Mouse (Mus musculus) embryonic facial prominence, embryonic 15.5 days (tissue): ENCODE measurements around the gene Gga3. TPM values are rescaled to one million over a fixed set of nuclear protein-coding genes. Genes with fewer than 3 reads are reported as not detected.

Experiments used
- ATAC-seq: fragments of 200-750 bp; cut with Nextera tagmentation; 2 replicates; pipeline ENCODE4 v1.8.0; 2017; ENCODE audit warnings: low read depth, moderate TSS enrichment; ENCODE audit not compliant: insufficient number of reproducible peaks, low FRiP score, low TSS enrichment
- H3K27ac ChIP-seq: fragments of 300-500 bp; sonication (generic); replicated peaks from 2 replicates; pipeline ENCODE4 v1.5.1; 2015; ENCODE audit warnings: mild to moderate bottlenecking, inconsistent platforms
- H3K27me3 ChIP-seq: fragments of 300-500 bp; sonication (generic); 2 replicates; pipeline ENCODE4 v1.6.1; 2015; ENCODE audit warnings: inconsistent platforms
- H3K36me3 ChIP-seq: fragments of 300-500 bp; sonication (generic); 2 replicates; pipeline ENCODE4 v1.6.1; 2015; ENCODE audit warnings: mild to moderate bottlenecking, inconsistent platforms
- H3K4me1 ChIP-seq: fragments of 300-500 bp; sonication (generic); 2 replicates; pipeline ENCODE4 v1.6.1; 2015; ENCODE audit warnings: inconsistent platforms
- H3K4me2 ChIP-seq: fragments of 300-500 bp; sonication (generic); replicated peaks from 2 replicates; pipeline ENCODE4 v1.6.1; 2015; ENCODE audit warnings: mild to moderate bottlenecking, inconsistent platforms
- H3K4me3 ChIP-seq: fragments of 300-500 bp; sonication (generic); replicated peaks from 2 replicates; pipeline ENCODE4 v1.5.1; 2015; ENCODE audit warnings: mild to moderate bottlenecking, inconsistent platforms
- H3K9ac ChIP-seq: fragments of 300-500 bp; sonication (generic); 2 replicates; pipeline ENCODE4 v1.6.1; 2015; ENCODE audit warnings: inconsistent platforms
- H3K9me3 ChIP-seq: fragments of 300-500 bp; sonication (generic); replicated peaks from 2 replicates; pipeline ENCODE4 v1.6.1; 2016; ENCODE audit warnings: inconsistent platforms
- WGBS: fragments of 180-500 bp; shearing (Covaris S2); methylation state at CpG from one replicate; pipeline ENCODE4 v1.1.7; 2015; 5-methylcytosine and 5-hydroxymethylcytosine counted together
- polyA plus RNA-seq: library from polyadenylated mRNA; unstranded; fragments of >200 nt; fragmentation: Nextera tagmentation; extraction: Ambion mirVana; gene quantifications from 2 replicates; pipeline ENCODE4 v1.2.1, GENCODE M21; 2015

The Gga3 gene
- polyA plus RNA-seq, 1 experiment from 2014 or later, result 20.3 TPM

DNA sequence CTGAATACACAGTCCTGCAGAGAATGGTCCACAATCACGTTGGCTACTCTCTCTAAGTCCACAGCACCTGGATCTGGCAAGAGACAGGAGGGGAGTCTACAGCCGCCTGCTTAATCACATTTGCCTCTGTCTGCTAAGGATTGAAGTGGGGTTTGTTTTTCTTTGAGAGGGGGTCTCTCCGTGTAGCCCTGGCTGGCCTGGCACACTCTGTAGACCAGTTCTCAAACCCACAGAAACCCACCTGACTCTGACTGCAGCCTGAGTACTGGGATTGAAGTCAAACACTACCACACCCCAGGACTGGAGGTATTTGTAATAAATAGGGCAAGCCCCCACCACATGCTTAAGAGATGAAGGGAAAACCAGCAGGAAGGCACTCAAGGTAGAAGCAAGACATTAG lies 5.7 kb upstream of the Gga3 start:
- Histone ChIP-seq H3K36me3 (peaks cover 43% of the 10 kb centered on the region), H3K9me3 (no peaks in the 10 kb centered on the region), H3K9ac (no peak overlapping the region), H3K27me3 (no peaks in the 10 kb centered on the region), H3K4me1 (peaks cover 33% of the 10 kb centered on the region), H3K27ac (no peak overlapping the region), H3K4me2 (no peak overlapping the region), H3K4me3 (no peak overlapping the region)
- no peak for ATAC-seq
- WGBS, result 60% methylated on average over 3 of the region's 3 CpGs

DNA sequence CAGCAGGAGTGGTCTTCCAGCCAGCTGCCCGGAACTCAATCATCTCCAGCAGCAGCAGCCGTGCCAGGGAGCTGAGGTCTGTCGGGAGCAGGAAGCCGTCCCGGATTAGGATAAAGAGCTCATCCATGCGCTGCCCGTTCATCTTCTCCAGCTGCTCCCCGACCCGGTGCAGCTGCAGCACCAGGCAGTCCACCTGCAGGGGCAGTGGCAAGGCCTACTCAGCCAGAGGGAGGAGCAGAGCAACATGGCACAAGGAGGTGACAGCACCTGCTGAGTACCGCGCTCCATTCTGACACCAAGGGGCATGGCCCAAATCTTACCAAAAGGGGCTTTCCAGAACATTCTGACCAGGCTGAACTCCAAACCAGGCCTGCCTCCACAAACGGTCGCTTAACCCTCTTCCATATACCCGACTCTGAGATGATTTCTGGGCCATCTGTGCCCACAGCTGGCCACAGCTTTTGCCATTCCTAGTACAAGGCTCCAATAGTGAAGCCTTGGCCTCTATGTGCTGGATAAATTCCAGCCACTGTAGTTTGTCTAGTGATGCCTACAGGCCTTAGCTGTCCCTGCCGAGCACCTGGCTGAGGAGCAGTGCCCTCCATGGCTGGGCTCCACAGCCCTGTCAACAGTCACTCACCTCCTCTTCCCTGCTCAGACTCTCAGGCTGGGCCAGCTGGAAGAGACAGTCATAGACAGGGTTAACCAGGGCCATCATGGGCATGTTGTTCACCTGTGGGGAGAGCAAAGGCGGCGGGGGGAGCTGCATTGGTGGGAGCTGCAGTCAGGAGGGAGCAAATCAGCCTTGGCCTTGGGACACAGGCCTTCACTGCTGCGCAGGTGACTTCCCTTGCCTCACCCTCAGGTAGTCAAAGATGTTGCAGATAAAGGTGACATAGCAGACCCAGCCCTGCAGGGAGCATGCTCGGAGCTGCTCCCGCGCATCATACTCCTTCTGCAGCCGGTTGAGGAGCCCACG lies 4.9 kb upstream of the Gga3 start:
- Histone ChIP-seq H3K4me3 (no peak overlapping the region), H3K9me3 (no peaks in the 10 kb centered on the region), H3K36me3 (peaks cover 43% of the 10 kb centered on the region), H3K27ac (no peak overlapping the region), H3K4me2 (no peak overlapping the region), H3K9ac (no peak overlapping the region), H3K27me3 (no peaks in the 10 kb centered on the region), H3K4me1 (peaks cover 29% of the 10 kb centered on the region)
- ATAC-seq, result no peak
- WGBS, result 78% methylated on average over 23 of the region's 23 CpGs

DNA sequence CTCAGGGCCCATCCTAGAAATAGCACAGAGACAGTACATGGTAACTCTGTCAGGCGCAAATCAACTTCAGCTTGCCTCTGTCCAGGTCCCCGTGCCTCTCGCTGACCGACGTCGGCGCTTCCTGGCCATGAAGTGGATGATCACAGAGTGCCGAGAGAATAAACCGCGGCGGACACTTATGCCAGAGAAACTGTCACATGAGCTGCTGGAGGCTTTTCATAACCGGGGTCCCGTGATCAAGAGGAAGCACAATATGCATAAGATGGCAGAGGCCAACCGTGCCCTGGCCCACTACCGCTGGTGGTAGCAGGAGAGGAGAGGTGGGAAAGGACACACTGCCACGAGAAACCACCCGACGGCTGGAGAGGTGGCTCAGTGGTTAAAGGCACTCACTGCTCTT lies 2.9 kb upstream of the Gga3 start:
- Histone ChIP-seq H3K36me3 (peaks cover 43% of the 10 kb centered on the region), H3K4me1 (peaks cover 32% of the 10 kb centered on the region), H3K4me2 (no peak overlapping the region), H3K9ac (no peak overlapping the region), H3K27me3 (no peaks in the 10 kb centered on the region), H3K9me3 (no peaks in the 10 kb centered on the region), H3K27ac (no peak overlapping the region), H3K4me3 (no peak overlapping the region)
- WGBS, result 95% methylated on average over 18 of the region's 18 CpGs
- no peak for ATAC-seq

DNA sequence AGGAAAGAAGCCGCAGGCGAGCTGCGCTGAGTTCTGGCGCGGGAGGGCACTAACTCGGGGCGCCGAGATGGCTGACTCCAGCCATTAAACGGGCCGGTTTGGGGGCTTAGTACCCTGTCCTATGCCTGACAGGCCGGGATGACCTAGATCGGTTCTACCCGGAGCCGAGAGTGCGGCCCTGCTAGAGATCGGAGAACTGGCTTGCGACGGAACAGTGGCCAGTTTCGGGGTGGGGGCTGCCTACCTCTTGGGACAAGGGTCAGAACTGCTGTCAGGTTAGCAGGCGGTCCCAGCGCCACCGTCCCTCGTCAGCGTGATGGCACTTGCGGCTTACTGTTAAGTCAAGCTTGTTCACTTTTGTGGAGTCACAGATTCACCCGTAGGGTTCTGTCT lies 449 bp upstream of the Gga3 start:
- Histone ChIP-seq H3K4me2 (peak overlapping the region; percentile 90), H3K36me3 (peaks cover 39% of the 10 kb centered on the region), H3K9me3 (no peaks in the 10 kb centered on the region), H3K9ac (peak overlapping the region; percentile 90), H3K27ac (peak overlapping the region; percentile 95), H3K4me3 (peak overlapping the region; percentile 99), H3K27me3 (no peaks in the 10 kb centered on the region), H3K4me1 (peaks cover 33% of the 10 kb centered on the region)
- ATAC-seq, result 0 out of 2 replicates have a peak, but pooled peaks have one; percentile 22
- WGBS, result under 1% methylated on average over 26 of the region's 26 CpGs

DNA sequence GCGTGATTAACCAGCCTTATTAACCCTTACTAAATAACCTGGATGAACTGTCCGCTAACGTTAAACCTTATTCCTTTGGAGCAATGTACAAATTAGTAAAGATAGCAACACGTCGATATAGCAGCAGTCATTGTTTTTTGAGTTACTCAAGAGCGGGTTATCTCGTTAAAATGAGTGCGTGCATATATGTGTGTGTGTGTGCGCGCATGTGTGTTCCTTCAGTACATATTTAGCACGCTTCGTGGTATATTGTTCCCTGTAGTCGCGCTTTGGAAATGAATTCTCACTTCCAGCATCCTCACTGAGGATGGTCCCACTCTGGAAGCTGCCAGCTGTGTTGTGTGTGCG lies 749 bp downstream of the Gga3 start:
- Histone ChIP-seq H3K36me3 (peaks cover 29% of the 10 kb centered on the region), H3K4me1 (peaks cover 33% of the 10 kb centered on the region), H3K27me3 (no peaks in the 10 kb centered on the region), H3K4me3 (peak overlapping the region; percentile 99), H3K27ac (peak overlapping the region; percentile 95), H3K9ac (peak overlapping the region; percentile 90), H3K9me3 (no peaks in the 10 kb centered on the region), H3K4me2 (peak overlapping the region; percentile 90)
- 4% methylated on average over 15 of the region's 15 CpGs for WGBS
- no peak for ATAC-seq

DNA sequence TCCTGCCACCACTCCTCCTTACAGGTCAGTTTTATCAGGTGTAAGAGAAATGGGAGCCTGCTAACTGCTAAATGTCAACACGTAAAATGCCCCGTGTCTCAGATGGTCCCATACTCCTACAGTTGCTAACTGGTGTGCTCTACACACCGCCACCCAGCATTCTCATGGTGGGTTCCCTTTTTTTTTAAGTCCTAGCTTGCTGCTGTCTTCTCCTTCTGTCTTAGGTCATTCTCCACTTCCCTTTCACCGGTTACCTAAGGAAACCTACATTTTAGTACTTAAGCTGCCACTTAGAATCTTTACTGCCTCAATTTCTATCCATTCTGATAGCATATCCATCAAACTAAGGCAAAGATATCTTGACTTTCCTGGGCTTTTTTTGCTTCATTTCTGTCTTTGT lies 2.7 kb downstream of the Gga3 start:
- Histone ChIP-seq H3K27ac (no peak overlapping the region), H3K36me3 (peaks cover 28% of the 10 kb centered on the region), H3K9me3 (no peaks in the 10 kb centered on the region), H3K4me3 (no peak overlapping the region), H3K27me3 (no peaks in the 10 kb centered on the region), H3K4me1 (peaks cover 33% of the 10 kb centered on the region), H3K9ac (no peak overlapping the region), H3K4me2 (no peak overlapping the region)
- WGBS, result 89% methylated on average over 4 of the region's 4 CpGs
- no peak for ATAC-seq

DNA sequence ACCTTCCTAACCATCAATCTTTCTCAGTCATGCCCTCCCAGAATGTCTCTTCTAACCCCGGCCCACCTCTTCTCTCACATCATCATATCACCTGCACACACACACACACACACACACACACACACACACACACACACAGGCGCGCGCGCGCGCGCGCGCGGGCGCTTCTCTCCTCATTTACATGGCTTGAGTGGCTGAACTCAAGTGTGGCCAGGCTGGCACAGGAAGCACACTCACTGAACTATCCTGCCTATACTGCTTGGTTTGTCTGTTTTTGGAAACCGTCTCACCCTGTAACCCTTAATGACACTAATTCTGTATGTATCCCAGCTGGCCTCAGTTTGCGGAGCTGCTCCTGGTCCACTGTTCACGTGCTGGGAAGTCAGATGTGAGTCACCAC lies 3.1 kb downstream of the Gga3 start:
- ATAC-seq, result no peak
- Histone ChIP-seq H3K4me2 (no peak overlapping the region), H3K36me3 (peaks cover 28% of the 10 kb centered on the region), H3K9ac (no peak overlapping the region), H3K27me3 (no peaks in the 10 kb centered on the region), H3K4me1 (peaks cover 32% of the 10 kb centered on the region), H3K9me3 (no peaks in the 10 kb centered on the region), H3K4me3 (no peak overlapping the region), H3K27ac (no peak overlapping the region)
- 97% methylated on average over 15 of the region's 15 CpGs for WGBS

DNA sequence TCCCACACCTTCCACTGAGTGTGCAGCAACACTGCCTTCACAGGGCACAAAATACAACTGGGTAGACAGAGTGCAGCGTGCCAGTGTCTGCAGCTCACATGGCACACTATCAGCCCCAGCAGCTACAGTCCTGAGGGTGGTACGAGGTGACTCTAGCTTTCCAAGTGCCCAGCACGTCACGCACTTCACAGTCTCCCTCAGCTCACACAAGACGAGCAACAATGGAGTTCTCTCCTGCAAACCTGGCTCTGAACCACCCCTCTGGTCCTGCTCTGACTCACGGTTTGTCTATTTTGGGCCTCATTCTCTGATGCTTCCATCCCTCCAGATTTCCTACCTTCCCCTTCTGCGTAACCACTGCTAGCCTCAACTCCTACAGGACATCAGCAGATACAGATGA lies 4.1 kb downstream of the Gga3 start:
- H3K4me3 ChIP-seq, result no peak overlapping the region
- H3K27ac ChIP-seq, result no peak overlapping the region
- H3K4me2 ChIP-seq, result no peak overlapping the region
- 94% methylated on average over 7 of the region's 7 CpGs for WGBS
- ATAC-seq, result no peak
- H3K9me3 ChIP-seq, result no peaks in the 10 kb centered on the region
- no peak overlapping the region for H3K9ac ChIP-seq
- peaks cover 31% of the 10 kb centered on the region for H3K36me3 ChIP-seq
- no peaks in the 10 kb centered on the region for H3K27me3 ChIP-seq
- H3K4me1 ChIP-seq, result peaks cover 21% of the 10 kb centered on the region

DNA sequence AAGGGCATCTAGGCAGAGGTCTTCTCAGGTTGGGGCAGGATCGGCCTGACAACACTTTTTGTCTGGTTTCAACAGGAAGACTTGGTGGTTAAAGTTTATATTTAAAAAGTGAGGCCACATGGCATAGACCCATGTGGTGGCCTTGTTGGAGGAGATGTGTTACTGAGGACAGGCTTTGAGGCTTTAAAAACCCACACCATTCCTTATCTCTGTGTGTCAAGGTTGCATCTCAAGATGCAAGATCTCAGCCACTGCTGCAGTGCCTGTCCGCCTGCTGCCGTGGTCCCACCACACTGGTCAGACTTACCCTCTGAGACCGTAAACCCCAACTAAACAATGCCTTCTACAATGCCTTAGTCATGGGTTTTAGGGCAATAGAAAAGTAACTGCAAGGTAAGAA lies 5.5 kb downstream of the Gga3 start:
- Histone ChIP-seq H3K9me3 (no peaks in the 10 kb centered on the region), H3K27me3 (no peaks in the 10 kb centered on the region), H3K36me3 (peaks cover 45% of the 10 kb centered on the region), H3K9ac (no peak overlapping the region), H3K4me2 (no peak overlapping the region), H3K4me3 (no peak overlapping the region), H3K4me1 (peaks cover 18% of the 10 kb centered on the region), H3K27ac (no peak overlapping the region)
- ATAC-seq, result no peak
- WGBS, result 92% methylated on average over 4 of the region's 4 CpGs

DNA sequence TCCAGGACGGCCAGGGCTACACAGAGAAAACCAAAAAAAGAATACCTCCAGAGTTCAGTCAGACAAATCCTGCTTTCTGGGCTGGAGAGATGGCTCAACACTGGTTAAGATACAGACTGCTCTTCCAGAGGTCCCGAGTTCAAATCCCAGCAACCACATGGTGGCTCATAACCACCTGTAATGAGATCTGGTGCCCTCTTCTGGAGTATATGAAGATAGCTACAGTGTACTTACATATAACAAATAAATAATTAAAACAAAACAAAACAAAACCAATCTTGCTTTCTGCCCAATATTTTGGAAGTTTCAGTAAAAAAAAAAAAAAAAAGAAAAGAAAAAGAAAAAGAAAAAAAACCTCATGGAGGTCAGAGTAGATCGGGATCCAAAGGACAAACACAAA lies 8.6 kb downstream of the Gga3 start:
- Histone ChIP-seq H3K36me3 (peaks cover 75% of the 10 kb centered on the region), H3K4me3 (no peak overlapping the region), H3K4me1 (no peaks in the 10 kb centered on the region), H3K27ac (no peak overlapping the region), H3K27me3 (no peaks in the 10 kb centered on the region), H3K9ac (no peak overlapping the region), H3K4me2 (no peak overlapping the region), H3K9me3 (no peaks in the 10 kb centered on the region)
- WGBS, result 93% methylated on average over 3 of the region's 3 CpGs
- no peak for ATAC-seq

DNA sequence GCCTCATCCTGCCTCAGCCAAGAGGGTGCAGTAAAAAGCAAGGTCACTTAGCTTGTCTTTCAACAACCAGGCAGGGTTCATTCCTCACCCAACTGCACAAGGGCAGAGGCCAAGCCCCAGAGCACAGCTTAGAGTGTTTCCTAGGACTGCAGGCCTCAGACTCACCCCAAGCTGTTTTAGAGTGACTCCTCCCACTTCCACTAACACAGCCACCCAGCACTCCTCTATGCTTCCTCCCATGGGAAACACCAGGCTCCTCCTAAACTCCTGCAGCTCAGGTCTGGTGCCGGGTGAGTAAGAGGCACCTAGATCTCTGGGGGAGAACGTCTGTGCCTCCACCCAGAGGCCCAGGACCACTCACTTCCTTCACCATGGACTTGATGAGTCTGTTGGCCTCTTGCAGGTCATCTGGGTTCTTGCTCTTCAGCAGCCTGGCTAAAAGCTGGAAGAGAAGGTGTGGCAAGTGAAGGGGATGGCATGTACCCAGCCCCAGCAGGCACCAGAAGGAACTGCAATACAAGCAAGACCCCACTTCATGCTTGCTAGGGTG lies 13.2 kb downstream of the Gga3 start:
- Histone ChIP-seq H3K4me3 (no peak overlapping the region), H3K36me3 (peaks cover 92% of the 10 kb centered on the region), H3K9ac (no peak overlapping the region), H3K27me3 (no peaks in the 10 kb centered on the region), H3K27ac (no peak overlapping the region), H3K4me1 (no peaks in the 10 kb centered on the region), H3K4me2 (no peak overlapping the region), H3K9me3 (no peaks in the 10 kb centered on the region)
- ATAC-seq, result no peak; the same call in 1 of the 2 replicates
- 82% methylated on average over 2 of the region's 2 CpGs for WGBS
